16 mouse cellular contexts compared by ENCODE assay signal in the genomic region with DNA sequence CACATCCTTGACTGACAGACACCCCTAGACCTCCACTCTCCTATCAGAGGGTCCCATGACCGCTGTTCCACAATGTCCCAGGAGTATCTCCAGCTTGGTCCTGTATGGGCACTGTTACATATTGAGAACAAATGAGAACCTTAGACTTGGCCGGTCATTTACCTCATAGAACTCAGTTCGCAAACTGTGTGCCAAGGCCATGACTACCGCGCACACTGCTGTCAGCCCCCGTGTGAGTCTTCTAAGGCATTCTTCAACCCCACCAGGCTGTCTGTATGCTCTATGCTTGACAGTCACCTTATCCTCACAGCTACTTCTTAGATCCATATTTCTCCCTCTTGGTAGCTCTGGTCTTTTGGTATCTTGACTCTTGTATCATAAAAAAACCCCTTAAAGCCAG. TPM values are rescaled to one million over a fixed set of nuclear protein-coding genes. Genes with fewer than 3 reads are reported as not detected.
DNase-seq lines count a peak whose midpoint lies in the region; ATAC-seq and TF ChIP-seq lines count a peak whose summit lies in the region.
"Had no signal": no experiment of that assay in that cellular context is flagged by ENCODE, and none has a peak within 500 bp of the region (broad histone marks: within the 10 kb centered on the region; RNA-seq: fewer than 3 reads in every experiment).

No protein-coding gene starts in this region.

- H3K36me3 ChIP-seq in heart, embryonic 13.5 days = peaks cover 4% of the 10 kb centered on the region; the same call in 1 of the 2 replicates
- H3K36me3 ChIP-seq in limb, embryonic 15.5 days = no peaks in the 10 kb centered on the region
- H3K36me3 ChIP-seq in limb, embryonic 10.5 days = peaks cover 31% of the 10 kb centered on the region
- H3K36me3 ChIP-seq in thymus, adult 2 months (ENCODE audit: control insufficient read depth, insufficient read depth, low read length) = no peaks in the 10 kb centered on the region
- H3K36me3 ChIP-seq in stomach, postnatal 0 days (ENCODE audit: control insufficient read depth, insufficient read depth, low read length) = no peaks in the 10 kb centered on the region

- no peak for TF ChIP-seq POLR2A in thymus, adult 2 months (IDR thresholded peaks at IDR 0.05; ENCODE audit: control insufficient read depth, extremely low read depth, insufficient read depth, low read length, poor library complexity)

- 85% methylated on average over 6 of the region's 6 CpGs for WGBS in heart, embryonic 13.5 days
- WGBS in limb, embryonic 15.5 days = 92% methylated on average over 6 of the region's 6 CpGs
- WGBS in limb, embryonic 10.5 days = 95% methylated on average over 6 of the region's 6 CpGs
- WGBS in thymus, adult 2 months = 88% methylated on average over 6 of the region's 6 CpGs
- 91% methylated on average over 6 of the region's 6 CpGs for WGBS in stomach, postnatal 0 days

- no peak for ATAC-seq in heart, embryonic 13.5 days (ENCODE audit: extremely low read depth, insufficient number of reproducible peaks, low FRiP score, low TSS enrichment)
- ATAC-seq in limb, embryonic 15.5 days (ENCODE audit: insufficient number of reproducible peaks, low FRiP score, low TSS enrichment, low read depth) = no peak
- ATAC-seq in stomach, postnatal 0 days (ENCODE audit: low FRiP score, low TSS enrichment) = no peak
- ATAC-seq in megakaryocyte, adult 5-6 weeks (ENCODE audit: poor library complexity, severe bottlenecking) = no peak
- ATAC-seq: forebrain, embryonic 13.5 days had no signal

- H3K4me1 ChIP-seq in heart, embryonic 13.5 days = peaks cover 98% of the 10 kb centered on the region
- peaks cover 65% of the 10 kb centered on the region for H3K4me1 ChIP-seq in limb, embryonic 15.5 days
- peaks cover 52% of the 10 kb centered on the region for H3K4me1 ChIP-seq in limb, embryonic 10.5 days
- peaks cover 62% of the 10 kb centered on the region for H3K4me1 ChIP-seq in thymus, adult 2 months (replicated peaks; ENCODE audit: control insufficient read depth, insufficient read depth, low read length)
- peaks cover 17% of the 10 kb centered on the region for H3K4me1 ChIP-seq in stomach, postnatal 0 days (replicated peaks; ENCODE audit: control insufficient read depth, insufficient read depth)

- H3K4me3 ChIP-seq in heart, embryonic 13.5 days = no peak overlapping the region
- no peak overlapping the region for H3K4me3 ChIP-seq in limb, embryonic 15.5 days
- H3K4me3 ChIP-seq in limb, embryonic 10.5 days = no peak overlapping the region
- no peak overlapping the region for H3K4me3 ChIP-seq in thymus, adult 2 months (ENCODE audit: control insufficient read depth, insufficient read depth, low read length)
- H3K4me3 ChIP-seq in stomach, postnatal 0 days (ENCODE audit: low read depth, low read length) = no peak overlapping the region
- H3K4me3 ChIP-seq: forebrain, embryonic 13.5 days had no signal

- H3K27ac ChIP-seq in heart, embryonic 13.5 days (replicated peaks) = peak overlapping the region; percentile 98
- peak overlapping the region; percentile 39; the same call in 1 of the 2 replicates for H3K27ac ChIP-seq in limb, embryonic 15.5 days
- H3K27ac ChIP-seq in limb, embryonic 10.5 days = no peak overlapping the region
- peak overlapping the region; percentile 59; the same call in 1 of the 2 replicates for H3K27ac ChIP-seq in thymus, adult 2 months (ENCODE audit: control insufficient read depth, insufficient read depth, low read length)
- H3K27ac ChIP-seq in stomach, postnatal 0 days (replicated peaks) = 0 out of 2 replicates have a peak overlapping the region, but pooled peaks have one; percentile 5

- TF ChIP-seq EP300 in stomach, postnatal 0 days (optimal IDR thresholded peaks at IDR 0.05) = no peak

- H3K27me3 ChIP-seq in heart, embryonic 13.5 days (replicated peaks) = no peaks in the 10 kb centered on the region
- no peaks in the 10 kb centered on the region for H3K27me3 ChIP-seq in limb, embryonic 15.5 days
- no peaks in the 10 kb centered on the region for H3K27me3 ChIP-seq in limb, embryonic 10.5 days (ENCODE audit: low read depth, poor library complexity, severe bottlenecking)
- no peaks in the 10 kb centered on the region for H3K27me3 ChIP-seq in thymus, adult 2 months (ENCODE audit: control insufficient read depth, insufficient read depth, low read length)
- H3K27me3 ChIP-seq in stomach, postnatal 0 days (ENCODE audit: control insufficient read depth, insufficient read depth, low read length) = no peaks in the 10 kb centered on the region
- H3K27me3 ChIP-seq: forebrain, embryonic 13.5 days had no signal

- peak overlapping the region; percentile 59 for H3K9ac ChIP-seq in heart, embryonic 13.5 days
- H3K9ac ChIP-seq in limb, embryonic 15.5 days = no peak overlapping the region
- H3K9ac ChIP-seq in stomach, postnatal 0 days (ENCODE audit: low read length) = no peak overlapping the region
- H3K9ac ChIP-seq: forebrain, embryonic 13.5 days had no signal

- peak overlapping the region; percentile 48; the same call in 1 of the 2 replicates for H3K4me2 ChIP-seq in heart, embryonic 13.5 days
- no peak overlapping the region for H3K4me2 ChIP-seq in limb, embryonic 15.5 days
- no peak overlapping the region for H3K4me2 ChIP-seq in stomach, postnatal 0 days (replicated peaks; ENCODE audit: low read depth)
- H3K4me2 ChIP-seq: forebrain, embryonic 13.5 days; liver, embryonic 11.5 days had no signal

- TF ChIP-seq CTCF in thymus, adult 2 months (IDR thresholded peaks at IDR 0.05; ENCODE audit: borderline replicate concordance, control insufficient read depth, extremely low read depth, insufficient read depth, low read length, poor library complexity) = no peak
- no peak for TF ChIP-seq CTCF in stomach, postnatal 0 days (IDR thresholded peaks at IDR 0.05; ENCODE audit: low read depth)

- DNase-seq in heart, adult 18-20 months = no peak
- DNase-seq in limb, embryonic 10.5 days (ENCODE audit: low spot score) = no peak
- no peak for DNase-seq in thymus, adult 2 months
- DNase-seq in thymus, postnatal 36 days = no peak
- no peak for DNase-seq in stomach, postnatal 0 days (ENCODE audit: low spot score)
- DNase-seq: kidney, adult 11 months; layer of hippocampus, adult 9-11 months had no signal

- H3K9me3 ChIP-seq in heart, embryonic 13.5 days = no peaks in the 10 kb centered on the region
- H3K9me3 ChIP-seq in limb, embryonic 15.5 days = no peaks in the 10 kb centered on the region
- no peaks in the 10 kb centered on the region for H3K9me3 ChIP-seq in limb, embryonic 10.5 days (replicated peaks)
- H3K9me3 ChIP-seq in stomach, postnatal 0 days (ENCODE audit: control insufficient read depth, low read length) = no peaks in the 10 kb centered on the region
- H3K9me3 ChIP-seq: forebrain, embryonic 13.5 days had no signal

RNA-seq across cellular contexts. Expression of a gene that starts 20.6 kb away (rescaled TPM):
- 41.6 and 42.0 TPM in 2 replicates for polyA plus RNA-seq in heart, embryonic 13.5 days (2015; fragmentation: Nextera tagmentation; extraction: Ambion mirVana)
- 10 to 100 TPM; 46.9 to 60.7 TPM for total RNA-seq in heart, adult 18-20 months (2021)
- polyA plus RNA-seq in limb, embryonic 15.5 days (2015; fragmentation: Nextera tagmentation; extraction: Ambion mirVana) = 53.4 and 59.3 TPM in 2 replicates
- 49.8 and 52.3 TPM in 2 replicates for polyA plus RNA-seq in limb, embryonic 10.5 days (2016; fragmentation: Nextera tagmentation; extraction: Ambion mirVana)
- 77.0 and 87.8 TPM in 2 replicates for polyA plus RNA-seq in thymus, adult 2 months (2012; rRNA removed)
- 31.2 and 32.9 TPM in 2 replicates for polyA plus RNA-seq in stomach, postnatal 0 days (2015; fragmentation: Nextera tagmentation; extraction: Ambion mirVana)
- total RNA-seq in megakaryocyte, adult 5-6 weeks (2015) = 23.4 and 23.8 TPM in 2 replicates
- 36.9 and 39.8 TPM in 2 replicates for total RNA-seq in megakaryocyte, adult 5-6 weeks (2017)

RNA-seq across cellular contexts. Expression of a gene that starts 46.4 kb away (rescaled TPM):
- 8.1 and 9.1 TPM in 2 replicates for polyA plus RNA-seq in heart, embryonic 13.5 days (2015; fragmentation: Nextera tagmentation; extraction: Ambion mirVana)
- total RNA-seq in heart, adult 18-20 months (2021) = 1 to 10 TPM; 2.0 to 2.8 TPM
- 22.3 and 23.5 TPM in 2 replicates for polyA plus RNA-seq in limb, embryonic 15.5 days (2015; fragmentation: Nextera tagmentation; extraction: Ambion mirVana)
- polyA plus RNA-seq in limb, embryonic 10.5 days (2016; fragmentation: Nextera tagmentation; extraction: Ambion mirVana) = 19.0 and 21.7 TPM in 2 replicates
- 5.6 and 6.5 TPM in 2 replicates for polyA plus RNA-seq in thymus, adult 2 months (2012; rRNA removed)
- 9.4 and 10.0 TPM in 2 replicates for polyA plus RNA-seq in stomach, postnatal 0 days (2015; fragmentation: Nextera tagmentation; extraction: Ambion mirVana)
- total RNA-seq in megakaryocyte, adult 5-6 weeks (2015) = 5.2 and 6.6 TPM in 2 replicates
- total RNA-seq in megakaryocyte, adult 5-6 weeks (2017) = 7.7 and 9.6 TPM in 2 replicates

RNA-seq across cellular contexts. Expression of a gene that starts 46.5 kb away (rescaled TPM):
- polyA plus RNA-seq in heart, embryonic 13.5 days (2015; fragmentation: Nextera tagmentation; extraction: Ambion mirVana) = 82.1 and 97.1 TPM in 2 replicates
- total RNA-seq in heart, adult 18-20 months (2021) = 10 to 100 TPM; 34.6 to 38.1 TPM
- 127 and 138 TPM in 2 replicates for polyA plus RNA-seq in limb, embryonic 15.5 days (2015; fragmentation: Nextera tagmentation; extraction: Ambion mirVana)
- polyA plus RNA-seq in limb, embryonic 10.5 days (2016; fragmentation: Nextera tagmentation; extraction: Ambion mirVana) = 164 and 173 TPM in 2 replicates
- polyA plus RNA-seq in thymus, adult 2 months (2012; rRNA removed) = 17.0 and 21.6 TPM in 2 replicates
- 39.6 and 41.6 TPM in 2 replicates for polyA plus RNA-seq in stomach, postnatal 0 days (2015; fragmentation: Nextera tagmentation; extraction: Ambion mirVana)
- total RNA-seq in megakaryocyte, adult 5-6 weeks (2015) = 13.5 and 15.7 TPM in 2 replicates
- total RNA-seq in megakaryocyte, adult 5-6 weeks (2017) = 13.2 and 21.6 TPM in 2 replicates

RNA-seq across cellular contexts. Expression of a gene that starts 53.5 kb away (rescaled TPM):
- 1.1 and 1.6 TPM in 2 replicates for polyA plus RNA-seq in heart, embryonic 13.5 days (2015; fragmentation: Nextera tagmentation; extraction: Ambion mirVana)
- total RNA-seq in heart, adult 18-20 months (2021) = not detected
- polyA plus RNA-seq in limb, embryonic 15.5 days (2015; fragmentation: Nextera tagmentation; extraction: Ambion mirVana) = 1.9 and 2.7 TPM in 2 replicates
- not detected in 2 replicates for polyA plus RNA-seq in limb, embryonic 10.5 days (2016; fragmentation: Nextera tagmentation; extraction: Ambion mirVana)
- 0.26 and 0.42 TPM in 2 replicates for polyA plus RNA-seq in thymus, adult 2 months (2012; rRNA removed)
- 0.12 TPM in 1 of 2 replicates, not detected in the other for polyA plus RNA-seq in stomach, postnatal 0 days (2015; fragmentation: Nextera tagmentation; extraction: Ambion mirVana)
- not detected in 2 replicates for total RNA-seq in megakaryocyte, adult 5-6 weeks (2015)
- not detected in 2 replicates for total RNA-seq in megakaryocyte, adult 5-6 weeks (2017)
- total RNA-seq: common myeloid progenitor, adult 5-6 weeks; left cerebral cortex, postnatal 25 days; MEL had no signal
- polyA plus RNA-seq: CD4-positive, CD25-positive, alpha-beta regulatory T cell, adult 4 months; forebrain, embryonic 13.5 days had no signal
